Mouse (Mus musculus): ENCODE measurements around the gene Mpdu1. TPM values are rescaled to one million over a fixed set of nuclear protein-coding genes. Genes with fewer than 3 reads are reported as not detected.

The Mpdu1 gene
- 10 to 100 TPM; 60.2 to 64.5 TPM for total RNA-seq (2023)

GRCm38 (mm10) chr11:69662213-69662966, at the start of gene Mpdu1:
Gene Mpdu1 (minus strand): TSS chr11:69662642.

GRCm38 (mm10) chr11:69695361-69696181, 33.1 kb upstream of the Mpdu1 start, which contains the start of the genes Tnfsf12 and Tnfsfm13:
Gene Tnfsf12 (minus strand): TSS chr11:69695849.
Gene Tnfsfm13 (minus strand): TSS chr11:69696098.

GRCm38 (mm10) chr11:69685526-69686148, 23.2 kb upstream of the Mpdu1 start, which contains the start of gene Tnfsf13:
Gene Tnfsf13 (minus strand): TSS chr11:69685784.

GRCm38 (mm10) chr11:69681314-69682208, 19.1 kb upstream of the Mpdu1 start, which contains the start of gene Senp3:
Gene Senp3 (minus strand): TSS chr11:69682084.

GRCm38 (mm10) chr11:69672211-69672706, 9.8 kb upstream of the Mpdu1 start, which contains the start of gene Eif4a1:
Gene Eif4a1 (minus strand): TSS chr11:69672423.

GRCm38 (mm10) chr11:69665961-69666664, 3.7 kb upstream of the Mpdu1 start, which contains the start of gene Cd68:
Gene Cd68 (minus strand): TSS chr11:69666153.

GRCm38 (mm10) chr11:69655264-69656064, 7.0 kb downstream of the Mpdu1 start, which contains the start of gene Sox15:
Gene Sox15 (plus strand): TSS chr11:69655314.

GRCm38 (mm10) chr11:69632284-69633089, 30.0 kb downstream of the Mpdu1 start, which contains the start of gene Fxr2:
Gene Fxr2 (plus strand): TSS chr11:69632990.

GRCm38 (mm10) chr11:69621571-69622268, 40.7 kb downstream of the Mpdu1 start, which contains the start of gene Sat2:
Gene Sat2 (plus strand): TSS chr11:69622024.

GRCm38 (mm10) chr11:69617805-69618204, 44.6 kb downstream of the Mpdu1 start, which contains the start of gene Shbg:
Gene Shbg (minus strand): TSS chr11:69617905.

Other genes with a start within 250 kb of the Mpdu1 start
- gene Kdm6b, start 249.0 kb downstream of the Mpdu1 start, total RNA-seq (2023) = 100 to 1,000 TPM; 195 to 244 TPM
- not detected for gene Dnah2, start 113.5 kb downstream of the Mpdu1 start, total RNA-seq (2023)
- gene Efnb3, start 102.4 kb downstream of the Mpdu1 start, total RNA-seq (2023) = under 1 TPM; 0.61 to 0.95 TPM
- 10 to 100 TPM; 13.8 to 15.2 TPM for gene Wrap53, start 82.4 kb downstream of the Mpdu1 start, total RNA-seq (2023)
- 100 to 1,000 TPM; 143 TPM for gene Trp53, start 82.3 kb downstream of the Mpdu1 start, total RNA-seq (2023)
- gene Atp1b2, start 56.7 kb downstream of the Mpdu1 start, total RNA-seq (2023) = under 1 TPM in 1 of 2 experiments, not detected in 1; 0.75 TPM
- not detected for gene Shbg, start 44.7 kb downstream of the Mpdu1 start, total RNA-seq (2023)
- gene Sat2, start 40.6 kb downstream of the Mpdu1 start, total RNA-seq (2023) = not detected
- 10 to 100 TPM; 88.3 to 96.6 TPM for gene Fxr2, start 29.7 kb downstream of the Mpdu1 start, total RNA-seq (2023)
- gene Sox15, start 7.3 kb downstream of the Mpdu1 start, total RNA-seq (2023) = under 1 TPM in 1 of 2 experiments, not detected in 1; 0.92 TPM
- gene Cd68, start 3.5 kb upstream of the Mpdu1 start, total RNA-seq (2023) = 10 to 100 TPM in 1 of 2 experiments, 1 to 10 TPM in 1; 7.9 to 12.1 TPM
- gene Eif4a1, start 9.8 kb upstream of the Mpdu1 start, total RNA-seq (2023) = 100 to 1,000 TPM; 720 to 780 TPM
- gene Senp3, start 19.4 kb upstream of the Mpdu1 start, total RNA-seq (2023) = 100 to 1,000 TPM; 134 to 139 TPM
- gene Tnfsf13, start 23.1 kb upstream of the Mpdu1 start, total RNA-seq (2023) = not detected
- not detected for gene Tnfsf12, start 33.2 kb upstream of the Mpdu1 start, total RNA-seq (2023)
- not detected for gene Tnfsfm13, start 33.5 kb upstream of the Mpdu1 start, total RNA-seq (2023)
- 100 to 1,000 TPM; 254 to 255 TPM for gene Polr2a, start 96.0 kb upstream of the Mpdu1 start, total RNA-seq (2023)
- gene Slc35g3, start 99.3 kb upstream of the Mpdu1 start, total RNA-seq (2023) = not detected
- 10 to 100 TPM; 61.0 to 64.9 TPM for gene Zbtb4, start 103.3 kb upstream of the Mpdu1 start, total RNA-seq (2023)
- 10 to 100 TPM; 10.5 to 13.5 TPM for gene Chrnb1, start 133.3 kb upstream of the Mpdu1 start, total RNA-seq (2023)
- under 1 TPM in 1 of 2 experiments, not detected in 1; 0.44 TPM for gene Fgf11, start 139.2 kb upstream of the Mpdu1 start, total RNA-seq (2023)
- not detected for gene Tmem102, start 143.0 kb upstream of the Mpdu1 start, total RNA-seq (2023)
- not detected for gene Gm39566, start 152.7 kb upstream of the Mpdu1 start, total RNA-seq (2023)
- gene Spem2, start 155.8 kb upstream of the Mpdu1 start, total RNA-seq (2023) = not detected
- gene Spem1, start 159.5 kb upstream of the Mpdu1 start, total RNA-seq (2023) = not detected
- under 1 TPM; 0.12 to 0.41 TPM for gene Nlgn2, start 175.1 kb upstream of the Mpdu1 start, total RNA-seq (2023)
- gene Tmem256, start 175.9 kb upstream of the Mpdu1 start, total RNA-seq (2023) = 10 to 100 TPM; 27.0 to 38.9 TPM
- gene Plscr3, start 183.7 kb upstream of the Mpdu1 start, total RNA-seq (2023) = 10 to 100 TPM; 10.4 to 14.7 TPM
- gene Tnk1, start 196.1 kb upstream of the Mpdu1 start, total RNA-seq (2023) = not detected
- not detected for gene Tmem95, start 215.4 kb upstream of the Mpdu1 start, total RNA-seq (2023)
- gene Kctd11, start 218.8 kb upstream of the Mpdu1 start, total RNA-seq (2023) = 1 to 10 TPM; 2.7 to 3.2 TPM
- gene Acap1, start 232.9 kb upstream of the Mpdu1 start, total RNA-seq (2023) = 100 to 1,000 TPM; 518 to 555 TPM
- 1 to 10 TPM; 2.5 TPM for gene 2810408A11Rik, start 238.3 kb upstream of the Mpdu1 start, total RNA-seq (2023)
- 10 to 100 TPM; 76.0 to 83.3 TPM for gene Neurl4, start 238.4 kb upstream of the Mpdu1 start, total RNA-seq (2023)